Mouse (Mus musculus) urinary bladder, postnatal 25 days (tissue): ENCODE data around the gene Hist1h2ae.
"Not testable (repeated sequence)": the region's sequence is repeated elsewhere in the genome, so short reads cannot be mapped to it uniquely, and the experiment has no call there.

Experiments
- DNase-seq: peaks from one replicate; pipeline ENCODE4 v3.0.0; 2022; ENCODE audit warnings: low spot score

Gene Hist1h2ae

GRCm38 (mm10) chr13:23561883-23562659 is 8.9 kb downstream of the Hist1h2ae start, which contains the start of gene Hist1h3e:
Gene Hist1h3e (minus strand): TSS chr13:23562369.
- peak; percentile 83 for DNase-seq

- not testable (repeated sequence) for DNase-seq
Measured at GRCm38 (mm10) chr13:23561531-23561882, 9.5 kb downstream of the Hist1h2ae start.

- not testable (repeated sequence) for DNase-seq
Measured at GRCm38 (mm10) chr13:23560699-23561098, 10.3 kb downstream of the Hist1h2ae start.

- no peak for DNase-seq
Measured at GRCm38 (mm10) chr13:23556906-23557305, 14.1 kb downstream of the Hist1h2ae start.

- DNase-seq: peak; percentile 43
Measured at GRCm38 (mm10) chr13:23555839-23556416, 15.1 kb downstream of the Hist1h2ae start.

- DNase-seq: peak; percentile 56
Measured at GRCm38 (mm10) chr13:23554925-23555838, 15.8 kb downstream of the Hist1h2ae start.

- DNase-seq: no peak
Measured at GRCm38 (mm10) chr13:23554393-23554792, 16.6 kb downstream of the Hist1h2ae start.

GRCm38 (mm10) chr13:23552962-23553361 is 18.1 kb downstream of the Hist1h2ae start, which contains the start of gene Hist1h1d:
Gene Hist1h1d (plus strand): TSS chr13:23553262.
- DNase-seq: no peak

GRCm38 (mm10) chr13:23551931-23552914 is 18.8 kb downstream of the Hist1h2ae start:
- DNase-seq: no peak

- peak; percentile 71 for DNase-seq
Measured at GRCm38 (mm10) chr13:23551146-23551834, 19.7 kb downstream of the Hist1h2ae start, which contains the start of gene Hist1h4f. Gene Hist1h4f (minus strand): TSS chr13:23551648.

- DNase-seq: no peak
Measured at GRCm38 (mm10) chr13:23550761-23551145, 20.3 kb downstream of the Hist1h2ae start.

GRCm38 (mm10) chr13:23546694-23547093 is 24.3 kb downstream of the Hist1h2ae start:
- DNase-seq: no peak

- DNase-seq: not testable (repeated sequence)
Measured at GRCm38 (mm10) chr13:23544787-23545120, 26.3 kb downstream of the Hist1h2ae start.

GRCm38 (mm10) chr13:23543965-23544786 is 26.8 kb downstream of the Hist1h2ae start, which contains the start of gene Hist1h3f:
Gene Hist1h3f (plus strand): TSS chr13:23544052.
- DNase-seq: peak; percentile 48

GRCm38 (mm10) chr13:23542999-23543607 is 27.9 kb downstream of the Hist1h2ae start, which contains the start of gene Hist1h2bh:
Gene Hist1h2bh (minus strand): TSS chr13:23543392.
- not testable (repeated sequence) for DNase-seq

- DNase-seq: not testable (repeated sequence)
Measured at GRCm38 (mm10) chr13:23542225-23542980, 28.6 kb downstream of the Hist1h2ae start.

- no peak for DNase-seq
Measured at GRCm38 (mm10) chr13:23541497-23541896, 29.5 kb downstream of the Hist1h2ae start.

- not testable (repeated sequence) for DNase-seq
Measured at GRCm38 (mm10) chr13:23539821-23540220, 31.2 kb downstream of the Hist1h2ae start.
